8 mouse cellular contexts compared by ENCODE assay signal in genomic region chr12:98573317-98574270, GRCm38 (mm10). TPM values are rescaled to one million over a fixed set of nuclear protein-coding genes. Genes with fewer than 3 reads are reported as not detected.
A peak's percentile ranks its signal among the peaks of the same experiment; 100 is the strongest.
DNase-seq lines count a peak whose midpoint lies in the region; ATAC-seq and TF ChIP-seq lines count a peak whose summit lies in the region.

No protein-coding gene starts in this region.

- no peaks in the 10 kb centered on the region for H3K36me3 ChIP-seq in lung, postnatal 0 days (ENCODE audit: insufficient read depth, low read length)
- H3K36me3 ChIP-seq in hindbrain, embryonic 13.5 days: no peaks in the 10 kb centered on the region
- H3K36me3 ChIP-seq in limb, embryonic 12.5 days: no peaks in the 10 kb centered on the region

- no peak for TF ChIP-seq EP300 in lung, postnatal 0 days (IDR thresholded peaks at IDR 0.05)

- ATAC-seq in lung, postnatal 0 days: no peak
- ATAC-seq in hindbrain, embryonic 13.5 days (ENCODE audit: low FRiP score): peak; percentile 60
- no peak for ATAC-seq in limb, embryonic 12.5 days (ENCODE audit: insufficient number of reproducible peaks, insufficient read depth, low FRiP score, low TSS enrichment, low read depth)

- peaks cover 49% of the 10 kb centered on the region for H3K27me3 ChIP-seq in lung, postnatal 0 days (replicated peaks; ENCODE audit: insufficient read depth, low read length)
- 0 out of 2 replicates have a peak, but pooled peaks cover 8% of the 10 kb centered on the region for H3K27me3 ChIP-seq in hindbrain, embryonic 13.5 days
- peaks cover 86% of the 10 kb centered on the region for H3K27me3 ChIP-seq in limb, embryonic 12.5 days

- no peak overlapping the region for H3K27ac ChIP-seq in lung, postnatal 0 days (ENCODE audit: low read length)
- H3K27ac ChIP-seq in hindbrain, embryonic 13.5 days: peak overlapping the region; percentile 97
- H3K27ac ChIP-seq in limb, embryonic 12.5 days: no peak overlapping the region

- TF ChIP-seq CTCF in lung, postnatal 0 days (IDR thresholded peaks at IDR 0.05): no peak

- H3K9me3 ChIP-seq in lung, postnatal 0 days (ENCODE audit: low read length): no peaks in the 10 kb centered on the region
- no peaks in the 10 kb centered on the region for H3K9me3 ChIP-seq in hindbrain, embryonic 13.5 days
- no peaks in the 10 kb centered on the region for H3K9me3 ChIP-seq in limb, embryonic 12.5 days

- peak overlapping the region; percentile 48; the same call in 1 of the 2 replicates for H3K4me3 ChIP-seq in lung, postnatal 0 days (ENCODE audit: low read depth, low read length)
- H3K4me3 ChIP-seq in hindbrain, embryonic 13.5 days: peak overlapping the region; percentile 68
- H3K4me3 ChIP-seq in limb, embryonic 12.5 days (replicated peaks): peak overlapping the region; percentile 69

- no peak for DNase-seq in lung, postnatal 0 days (ENCODE audit: low spot score)
- no peak for DNase-seq in lung, postnatal 4 days
- DNase-seq in embryo, embryonic 10 days (ENCODE audit: low spot score): peak; percentile 38
- peak; percentile 86 for DNase-seq in right cerebral cortex, postnatal 25 days
- no peak for DNase-seq in gastrocnemius, postnatal 4 days (ENCODE audit: low spot score in 2 of 2)
- DNase-seq in lung, adult 18-20 months: no peak

- H3K9ac ChIP-seq in lung, postnatal 0 days (replicated peaks; ENCODE audit: low read depth): no peak overlapping the region
- H3K9ac ChIP-seq in hindbrain, embryonic 13.5 days: peak overlapping the region; percentile 91
- H3K9ac ChIP-seq in limb, embryonic 12.5 days (replicated peaks): no peak overlapping the region

- H3K4me1 ChIP-seq in lung, postnatal 0 days (ENCODE audit: insufficient read depth, low read depth, low read length): no peaks in the 10 kb centered on the region
- H3K4me1 ChIP-seq in hindbrain, embryonic 13.5 days (replicated peaks): peaks cover 77% of the 10 kb centered on the region
- peaks cover 9% of the 10 kb centered on the region; the same call in 1 of the 2 replicates for H3K4me1 ChIP-seq in limb, embryonic 12.5 days (replicated peaks)

- H3K4me2 ChIP-seq in lung, postnatal 0 days (replicated peaks; ENCODE audit: low read depth, low read length): peak overlapping the region; percentile 74
- H3K4me2 ChIP-seq in hindbrain, embryonic 13.5 days: peak overlapping the region; percentile 71
- H3K4me2 ChIP-seq in limb, embryonic 12.5 days: peak overlapping the region; percentile 100

- WGBS in lung, postnatal 0 days: 20% methylated on average over 25 of the region's 25 CpGs
- 4% methylated on average over 25 of the region's 25 CpGs for WGBS in hindbrain, embryonic 13.5 days
- 23% methylated on average over 25 of the region's 25 CpGs for WGBS in limb, embryonic 12.5 days

RNA-seq across cellular contexts. Expression of gene Kcnk10, which starts 4.5 kb away (rescaled TPM):
- polyA plus RNA-seq in lung, postnatal 0 days (2015; fragmentation: Nextera tagmentation; extraction: Ambion mirVana): 0.05 and 0.06 TPM in 2 replicates
- polyA plus RNA-seq in hindbrain, embryonic 13.5 days (2015; fragmentation: Nextera tagmentation; extraction: Ambion mirVana): 39.6 and 43.2 TPM in 2 replicates
- polyA plus RNA-seq in limb, embryonic 12.5 days (2016; fragmentation: Nextera tagmentation; extraction: Ambion mirVana): 0.08 and 0.21 TPM in 2 replicates
- total RNA-seq in gastrocnemius, postnatal 4 days (2021): under 1 TPM; 0.18 to 0.25 TPM

RNA-seq across cellular contexts. Expression of gene Spata7, which starts 54.4 kb away (rescaled TPM):
- polyA plus RNA-seq in lung, postnatal 0 days (2015; fragmentation: Nextera tagmentation; extraction: Ambion mirVana): 6.2 and 6.7 TPM in 2 replicates
- 30.4 and 31.3 TPM in 2 replicates for polyA plus RNA-seq in hindbrain, embryonic 13.5 days (2015; fragmentation: Nextera tagmentation; extraction: Ambion mirVana)
- 22.5 and 27.6 TPM in 2 replicates for polyA plus RNA-seq in limb, embryonic 12.5 days (2016; fragmentation: Nextera tagmentation; extraction: Ambion mirVana)
- 1 to 10 TPM; 6.0 to 7.0 TPM for total RNA-seq in gastrocnemius, postnatal 4 days (2021)

Comparison
In these comparisons a context has a peak if more than half of its experiments do, and no peak if none do; other contexts are left out.
1. DNase-seq: peak in embryo, embryonic 10 days (single experiment) and right cerebral cortex, postnatal 25 days (single experiment); none in lung, postnatal 0 days (single experiment), lung, postnatal 4 days (0 of 2), gastrocnemius, postnatal 4 days (0 of 2) and lung, adult 18-20 months (0 of 2).
2. RNA of gene Kcnk10, which starts 4.5 kb away (polyA plus RNA-seq): 39.6 to 43.2 TPM in hindbrain, embryonic 13.5 days; 0.08 to 0.21 TPM in limb, embryonic 12.5 days and 0.05 to 0.06 TPM in lung, postnatal 0 days; every median in the first group is over 10 times any median in the second.
3. Peak in every context shown above with its lines, with median percentiles within 50 percentile points of each other: H3K4me2 ChIP-seq and H3K4me3 ChIP-seq.